Mouse (Mus musculus) myocyte (in vitro differentiated cells): ENCODE results near the gene Amy2a3. TPM values are rescaled to one million over a fixed set of nuclear protein-coding genes. Genes with fewer than 3 reads are reported as not detected.
"Not testable (repeated sequence)": the region's sequence is repeated elsewhere in the genome, so short reads cannot be mapped to it uniquely, and the experiment has no call there.

ENCODE experiments used
- H3K27me3 ChIP-seq: one replicate; pipeline ENCODE4 v1.6.1; 2011; ENCODE audit not compliant: control insufficient read depth, insufficient read depth, insufficient read length
- H3K36me3 ChIP-seq: one replicate; pipeline ENCODE4 v1.6.1; 2011; ENCODE audit not compliant: control insufficient read depth, insufficient read depth
- H3K4me2 ChIP-seq: one replicate; pipeline ENCODE4 v1.6.1; 2011; ENCODE audit warnings: low read depth, control low read depth
- H3K4me3 ChIP-seq: one replicate; pipeline ENCODE4 v1.5.1; 2011; ENCODE audit warnings: mild to moderate bottlenecking, control low read depth, moderate library complexity
- H3K79me2 ChIP-seq: one replicate; pipeline ENCODE4 v1.6.1; 2011; ENCODE audit not compliant: control insufficient read depth, insufficient read depth
- H3ac ChIP-seq: one replicate; pipeline ENCODE4 v1.6.1; 2011; ENCODE audit not compliant: control insufficient read depth, insufficient read length
- polyA plus RNA-seq: library from polyadenylated mRNA; unstranded; fragments of >200 nt; fragmentation: generic; extraction: Trizol; gene quantifications from one replicate; pipeline ENCODE4 v1.2.1, GENCODE M21; 2012; ENCODE audit warnings: missing spikeins

Gene Amy2a3
- polyA plus RNA-seq, result not detected

DNA sequence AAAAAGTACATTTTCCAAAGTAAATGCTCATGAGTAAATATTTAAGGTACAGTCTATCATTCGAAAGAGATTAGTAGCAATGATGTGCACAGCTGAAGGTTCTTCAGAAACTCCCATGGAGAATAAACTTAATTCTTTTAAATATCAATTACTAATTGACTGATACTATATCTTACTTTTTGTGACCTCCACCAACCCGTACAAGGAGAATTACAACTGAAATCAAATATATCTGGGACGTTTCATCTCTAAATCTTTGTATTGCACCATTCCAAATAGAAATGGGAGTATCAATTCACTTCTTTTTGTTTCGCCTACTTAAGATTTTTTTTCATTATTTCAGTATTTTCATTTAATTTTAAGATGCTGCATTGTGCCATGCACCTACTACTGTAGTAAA is at the start of gene Amy2a3:
Amy2a3 (minus strand) TSS at position 101 of the 400 bp plus-strand sequence.
- H3ac ChIP-seq, H3K36me3 ChIP-seq, H3K4me3 ChIP-seq, H3K79me2 ChIP-seq, H3K27me3 ChIP-seq, H3K4me2 ChIP-seq: not testable (repeated sequence)

DNA sequence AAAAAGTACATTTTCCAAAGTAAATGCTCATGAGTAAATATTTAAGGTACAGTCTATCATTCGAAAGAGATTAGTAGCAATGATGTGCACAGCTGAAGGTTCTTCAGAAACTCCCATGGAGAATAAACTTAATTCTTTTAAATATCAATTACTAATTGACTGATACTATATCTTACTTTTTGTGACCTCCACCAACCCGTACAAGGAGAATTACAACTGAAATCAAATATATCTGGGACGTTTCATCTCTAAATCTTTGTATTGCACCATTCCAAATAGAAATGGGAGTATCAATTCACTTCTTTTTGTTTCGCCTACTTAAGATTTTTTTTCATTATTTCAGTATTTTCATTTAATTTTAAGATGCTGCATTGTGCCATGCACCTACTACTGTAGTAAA is 32.7 kb upstream of the Amy2a3 start, which contains the start of gene Amy2a2:
Amy2a2 (minus strand) TSS at position 101 of the 400 bp plus-strand sequence.
- H3K36me3 ChIP-seq, H3K79me2 ChIP-seq: not testable (repeated sequence)

DNA sequence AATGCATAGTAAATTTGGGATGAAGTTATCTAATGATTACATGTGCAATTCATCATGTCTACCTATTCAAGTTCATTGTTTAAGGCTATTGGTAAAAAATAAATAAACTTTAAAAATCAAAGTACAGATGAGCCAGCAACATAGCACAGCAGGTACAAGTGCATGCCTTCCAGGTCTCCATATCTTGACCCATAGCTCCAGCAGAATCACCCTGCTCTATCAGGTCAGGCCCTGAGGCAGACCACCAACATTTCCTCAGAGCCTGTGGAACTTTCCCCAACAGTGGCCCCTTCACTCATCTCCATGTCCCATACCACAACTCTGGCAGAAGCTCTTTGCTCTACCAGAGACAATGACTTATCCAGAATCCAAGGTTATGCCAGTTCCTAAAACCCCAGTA is 21.6 kb upstream of the Amy2a3 start:
- not testable (repeated sequence) for H3K36me3 ChIP-seq, H3K79me2 ChIP-seq

More for the DNA sequence above, 32.7 kb upstream of the Amy2a3 start, which contains the start of gene Amy2a2:
- H3K27me3 ChIP-seq, H3K4me3 ChIP-seq, H3K4me2 ChIP-seq, H3ac ChIP-seq: not testable (repeated sequence)

DNA sequence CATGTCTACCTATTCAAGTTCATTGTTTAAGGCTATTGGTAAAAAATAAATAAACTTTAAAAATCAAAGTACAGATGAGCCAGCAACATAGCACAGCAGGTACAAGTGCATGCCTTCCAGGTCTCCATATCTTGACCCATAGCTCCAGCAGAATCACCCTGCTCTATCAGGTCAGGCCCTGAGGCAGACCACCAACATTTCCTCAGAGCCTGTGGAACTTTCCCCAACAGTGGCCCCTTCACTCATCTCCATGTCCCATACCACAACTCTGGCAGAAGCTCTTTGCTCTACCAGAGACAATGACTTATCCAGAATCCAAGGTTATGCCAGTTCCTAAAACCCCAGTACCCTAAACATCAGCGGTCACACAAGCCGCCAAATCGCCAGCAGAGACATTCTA is 10.9 kb downstream of the Amy2a3 start:
- H3K79me2 ChIP-seq, H3ac ChIP-seq, H3K4me3 ChIP-seq, H3K27me3 ChIP-seq, H3K36me3 ChIP-seq, H3K4me2 ChIP-seq: not testable (repeated sequence)

More for the DNA sequence above, 21.6 kb upstream of the Amy2a3 start:
- H3ac ChIP-seq, H3K27me3 ChIP-seq, H3K4me2 ChIP-seq, H3K4me3 ChIP-seq: not testable (repeated sequence)

DNA sequence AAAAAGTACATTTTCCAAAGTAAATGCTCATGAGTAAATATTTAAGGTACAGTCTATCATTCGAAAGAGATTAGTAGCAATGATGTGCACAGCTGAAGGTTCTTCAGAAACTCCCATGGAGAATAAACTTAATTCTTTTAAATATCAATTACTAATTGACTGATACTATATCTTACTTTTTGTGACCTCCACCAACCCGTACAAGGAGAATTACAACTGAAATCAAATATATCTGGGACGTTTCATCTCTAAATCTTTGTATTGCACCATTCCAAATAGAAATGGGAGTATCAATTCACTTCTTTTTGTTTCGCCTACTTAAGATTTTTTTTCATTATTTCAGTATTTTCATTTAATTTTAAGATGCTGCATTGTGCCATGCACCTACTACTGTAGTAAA is 32.5 kb downstream of the Amy2a3 start, which contains the start of gene Amy2a4:
Amy2a4 (minus strand) TSS at position 101 of the 400 bp plus-strand sequence.
- H3K27me3 ChIP-seq, H3K36me3 ChIP-seq, H3K4me3 ChIP-seq, H3ac ChIP-seq, H3K79me2 ChIP-seq, H3K4me2 ChIP-seq: not testable (repeated sequence)

DNA sequence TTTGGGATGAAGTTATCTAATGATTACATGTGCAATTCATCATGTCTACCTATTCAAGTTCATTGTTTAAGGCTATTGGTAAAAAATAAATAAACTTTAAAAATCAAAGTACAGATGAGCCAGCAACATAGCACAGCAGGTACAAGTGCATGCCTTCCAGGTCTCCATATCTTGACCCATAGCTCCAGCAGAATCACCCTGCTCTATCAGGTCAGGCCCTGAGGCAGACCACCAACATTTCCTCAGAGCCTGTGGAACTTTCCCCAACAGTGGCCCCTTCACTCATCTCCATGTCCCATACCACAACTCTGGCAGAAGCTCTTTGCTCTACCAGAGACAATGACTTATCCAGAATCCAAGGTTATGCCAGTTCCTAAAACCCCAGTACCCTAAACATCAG is 43.6 kb downstream of the Amy2a3 start:
- H3K4me3 ChIP-seq, H3K36me3 ChIP-seq, H3K4me2 ChIP-seq, H3K79me2 ChIP-seq, H3ac ChIP-seq, H3K27me3 ChIP-seq: not testable (repeated sequence)

DNA sequence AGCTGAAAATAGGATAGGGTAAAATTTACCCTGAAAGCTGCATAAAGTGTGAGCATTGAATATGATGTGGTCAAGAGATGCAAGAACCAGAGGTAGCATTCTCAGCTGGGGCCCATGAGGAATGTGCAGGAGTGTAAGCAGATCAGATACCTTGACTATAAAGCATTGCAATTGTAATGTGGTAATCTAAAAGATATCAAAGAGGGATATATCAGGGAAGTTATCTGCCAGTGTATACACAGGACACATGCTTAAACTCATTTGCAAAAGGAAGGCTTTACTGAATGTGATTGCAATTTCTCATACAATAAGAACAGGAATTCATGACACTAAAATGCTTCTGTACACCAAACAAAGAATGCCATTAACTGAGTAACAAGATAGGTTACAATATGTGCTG is 44.3 kb downstream of the Amy2a3 start:
- not testable (repeated sequence) for H3K36me3 ChIP-seq, H3K4me3 ChIP-seq, H3K4me2 ChIP-seq, H3K79me2 ChIP-seq, H3ac ChIP-seq, H3K27me3 ChIP-seq

Other genes starting within 250 kb of the Amy2a3 start
- not detected for gene Amy2a5, start 65.2 kb downstream of the Amy2a3 start, polyA plus RNA-seq
- gene Amy2a4, start 32.6 kb downstream of the Amy2a3 start, polyA plus RNA-seq, result not detected
- not detected for gene Amy2a2, start 32.6 kb upstream of the Amy2a3 start, polyA plus RNA-seq
- gene Amy2a1, start 208.4 kb upstream of the Amy2a3 start, polyA plus RNA-seq, result not detected